Mouse (Mus musculus) right cerebral cortex, adult 2 months (tissue): ENCODE measurements at regions not wholly inside any gene's neighbourhood (a gene's known extent, or its start where the extent isn't known, plus 50 kb on each side); places are given as distances from the start of the nearest gene placed in this dataset.

ENCODE experiments used
- DNase-seq, 2 experiments: peaks; one replicate each; pipeline ENCODE4 v3.0.0; 2021 to 2022; ENCODE audit warnings: low spot score in 2 of 2

DNA sequence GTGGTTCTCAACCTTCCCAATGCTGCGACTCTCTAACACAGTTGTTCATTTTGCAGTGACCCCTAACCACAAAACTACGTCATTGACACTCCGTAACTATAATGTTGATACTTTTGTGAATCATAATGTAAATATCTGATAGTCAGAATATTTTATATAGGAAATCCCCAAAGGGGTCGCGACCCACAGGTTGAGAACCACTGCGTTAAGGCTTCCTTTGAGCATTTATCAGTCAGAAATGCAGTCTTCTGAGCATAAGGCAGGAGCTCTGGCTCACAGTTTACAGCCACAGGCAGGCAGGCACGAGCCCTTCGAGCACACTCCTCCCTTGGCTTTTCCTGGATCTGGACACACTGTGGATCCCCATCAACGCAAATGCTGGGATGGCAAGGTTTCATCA lies 57.0 kb downstream of the Nxnl2 start:
- no peak for DNase-seq

GRCm38 (mm10) chr13:51228862-51229770 lies 58.3 kb downstream of the Nxnl2 start:
- DNase-seq = peak in 1 of 2 experiments; percentile 10

DNA sequence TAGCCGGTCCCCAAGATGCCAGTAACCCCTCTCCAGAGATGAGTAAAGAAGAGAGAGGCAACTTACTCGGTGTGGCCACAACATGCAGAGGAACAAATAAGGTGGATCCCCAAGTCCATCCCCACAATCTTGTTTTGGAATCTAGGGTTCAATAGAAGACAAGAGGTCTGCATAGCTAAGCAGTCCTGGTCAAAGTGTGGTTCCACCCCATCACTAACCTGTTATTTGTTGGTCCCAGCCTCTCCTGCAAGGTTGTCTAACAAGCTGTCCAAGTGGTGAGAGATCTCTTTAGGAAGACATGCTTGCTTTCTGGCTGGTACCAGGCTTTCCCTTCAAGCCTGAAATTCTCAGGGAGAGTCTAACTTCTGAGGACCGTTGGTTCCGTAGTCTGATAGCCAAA lies 59.0 kb downstream of the Nxnl2 start:
- DNase-seq = no peak

GRCm38 (mm10) chr13:51231586-51231985 lies 60.8 kb downstream of the Nxnl2 start:
- DNase-seq = no peak

- DNase-seq = no peak
Measured at GRCm38 (mm10) chr13:51247378-51247777, 76.6 kb downstream of the Nxnl2 start.

GRCm38 (mm10) chr13:51253371-51253770 lies 82.5 kb downstream of the Nxnl2 start:
- no peak for DNase-seq

- no peak for DNase-seq
Measured at GRCm38 (mm10) chr13:51255688-51256087, 84.9 kb downstream of the Nxnl2 start.

- DNase-seq = no peak
Measured at GRCm38 (mm10) chr13:51258752-51259721, 88.2 kb downstream of the Nxnl2 start.

GRCm38 (mm10) chr13:51261619-51262018 lies 90.8 kb downstream of the Nxnl2 start:
- DNase-seq = peak; percentile 56 to 61

DNA sequence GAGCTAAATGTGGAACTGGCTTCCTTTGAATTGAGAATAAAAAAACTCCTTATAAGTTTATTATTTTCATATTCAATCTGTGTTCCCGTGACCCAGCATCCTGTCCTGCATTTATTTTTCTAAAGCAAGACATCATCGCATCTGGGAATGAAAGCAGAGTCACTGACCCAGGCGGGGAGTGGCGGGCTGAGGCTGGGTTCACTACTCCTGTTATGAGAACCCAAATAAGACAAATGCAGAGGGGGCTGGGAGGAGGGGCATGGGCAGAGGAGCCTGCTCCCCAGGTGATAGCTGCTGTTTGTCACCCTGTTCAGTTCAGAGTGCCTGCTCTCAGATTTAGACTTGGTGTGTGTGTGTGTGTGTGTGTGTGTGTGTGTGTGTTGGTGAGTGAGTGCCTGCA lies 102.0 kb downstream of the Nxnl2 start:
- no peak for DNase-seq

GRCm38 (mm10) chr13:51274639-51275038 lies 103.8 kb downstream of the Nxnl2 start:
- no peak for DNase-seq

DNA sequence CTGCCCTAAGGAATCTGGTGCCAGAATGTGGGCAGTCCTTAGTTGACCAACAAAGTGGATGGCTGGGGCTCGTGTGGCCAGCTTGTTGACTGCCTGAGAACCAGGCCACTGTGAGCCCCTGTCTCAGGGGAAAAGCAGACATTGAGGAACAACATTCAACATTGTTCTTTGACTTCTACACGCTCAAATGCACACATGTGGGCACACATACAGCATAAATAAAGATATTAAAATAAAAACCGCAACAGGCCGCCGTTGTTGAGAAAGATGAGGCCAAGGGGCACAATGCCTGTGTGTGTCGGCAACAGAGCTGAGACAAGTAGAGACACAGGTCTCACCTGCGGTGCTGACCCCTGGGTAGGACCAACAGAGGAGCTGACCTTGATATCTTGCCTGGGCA lies 105.8 kb downstream of the Nxnl2 start:
- no peak for DNase-seq

GRCm38 (mm10) chr13:51277515-51277914 lies 106.7 kb downstream of the Nxnl2 start:
- DNase-seq = no peak

- no peak for DNase-seq
Measured at GRCm38 (mm10) chr13:51279642-51280387, 109.0 kb downstream of the Nxnl2 start.

- DNase-seq = no peak
Measured at GRCm38 (mm10) chr13:51280388-51280753, 109.5 kb downstream of the Nxnl2 start.

- no peak for DNase-seq
Measured at GRCm38 (mm10) chr13:51284679-51285078, 113.9 kb downstream of the Nxnl2 start.

- peak; percentile 11 to 18 for DNase-seq
Measured at GRCm38 (mm10) chr13:51289442-51289841, 118.6 kb downstream of the Nxnl2 start.

- DNase-seq = peak; percentile 38 to 44
Measured at GRCm38 (mm10) chr13:51290021-51290424, 118.4 kb upstream of the S1pr3 start.

- DNase-seq = peak in 1 of 2 experiments; percentile 31
Measured at GRCm38 (mm10) chr13:51290926-51291325, 117.5 kb upstream of the S1pr3 start.

GRCm38 (mm10) chr13:51293047-51293446 lies 115.4 kb upstream of the S1pr3 start:
- no peak for DNase-seq

- no peak for DNase-seq
Measured at GRCm38 (mm10) chr13:51295872-51296271, 112.6 kb upstream of the S1pr3 start.
